Mouse (Mus musculus): ENCODE measurements around the gene Aldh1l1. TPM values are rescaled to one million over a fixed set of nuclear protein-coding genes. Genes with fewer than 3 reads are reported as not detected.
"Not testable (repeated sequence)": the region's sequence is repeated elsewhere in the genome, so short reads cannot be mapped to it uniquely, and the experiment has no call there.

Aldh1l1 gene
- polyA plus RNA-seq, 1 experiment from 2014 or later: 21.6 TPM

GRCm38 (mm10) chr6:90618821-90619636 lies 132.8 kb downstream of the Aldh1l1 start:
- DNase-seq (ENCODE audit: low spot score): no peak

GRCm38 (mm10) chr6:90619936-90620335 lies 133.7 kb downstream of the Aldh1l1 start:
- DNase-seq (ENCODE audit: low spot score): no peak

- DNase-seq (ENCODE audit: low spot score): no peak
These were observed 134.8 kb downstream of the Aldh1l1 start for GRCm38 (mm10) chr6:90620791-90621583.

GRCm38 (mm10) chr6:90621584-90621890 lies 135.3 kb downstream of the Aldh1l1 start:
- DNase-seq (ENCODE audit: low spot score): no peak

GRCm38 (mm10) chr6:90622758-90623455 lies 136.7 kb downstream of the Aldh1l1 start:
- peak; percentile 49 for DNase-seq (ENCODE audit: low spot score)

- no peak for DNase-seq (ENCODE audit: low spot score)
These were observed 137.2 kb downstream of the Aldh1l1 start for GRCm38 (mm10) chr6:90623456-90623836.

- no peak for DNase-seq (ENCODE audit: low spot score)
These were observed 138.0 kb downstream of the Aldh1l1 start for GRCm38 (mm10) chr6:90624184-90624583.

- DNase-seq (ENCODE audit: low spot score): peak; percentile 48
These were observed 138.5 kb downstream of the Aldh1l1 start for GRCm38 (mm10) chr6:90624733-90625132.

GRCm38 (mm10) chr6:90625207-90625994 lies 139.2 kb downstream of the Aldh1l1 start:
- DNase-seq (ENCODE audit: low spot score): no peak

GRCm38 (mm10) chr6:90627556-90627955 lies 141.3 kb downstream of the Aldh1l1 start:
- no peak for DNase-seq (ENCODE audit: low spot score)

GRCm38 (mm10) chr6:90629506-90629905 lies 143.3 kb downstream of the Aldh1l1 start:
- no peak for DNase-seq (ENCODE audit: low spot score)

GRCm38 (mm10) chr6:90630427-90630826 lies 144.2 kb downstream of the Aldh1l1 start:
- DNase-seq (ENCODE audit: low spot score): no peak

- DNase-seq (ENCODE audit: low spot score): not testable (repeated sequence)
These were observed 146.3 kb downstream of the Aldh1l1 start for GRCm38 (mm10) chr6:90632526-90632925.

GRCm38 (mm10) chr6:90635081-90635480 lies 148.9 kb downstream of the Aldh1l1 start:
- DNase-seq (ENCODE audit: low spot score): no peak

GRCm38 (mm10) chr6:90635611-90636010 lies 149.4 kb downstream of the Aldh1l1 start:
- no peak for DNase-seq (ENCODE audit: low spot score)

GRCm38 (mm10) chr6:90643057-90643456 lies 156.8 kb downstream of the Aldh1l1 start:
- DNase-seq (ENCODE audit: low spot score): no peak

GRCm38 (mm10) chr6:90644965-90645364 lies 158.7 kb downstream of the Aldh1l1 start:
- no peak for DNase-seq (ENCODE audit: low spot score)

- DNase-seq (ENCODE audit: low spot score): no peak
These were observed 162.2 kb downstream of the Aldh1l1 start for GRCm38 (mm10) chr6:90648391-90648790.

- no peak for DNase-seq (ENCODE audit: low spot score)
These were observed 163.1 kb downstream of the Aldh1l1 start for GRCm38 (mm10) chr6:90649279-90649678.
